Mouse (Mus musculus) heart, postnatal 0 days (tissue): ENCODE measurements around the gene Snrnp48.

ENCODE experiments used
- CTCF ChIP-seq: IDR thresholded peaks from 2 replicates; pipeline ENCODE4 v1.5.1; 2016; ENCODE audit warnings: antibody characterized with exemption, control low read depth, low read depth
- EP300 ChIP-seq: IDR thresholded peaks from 2 replicates; pipeline ENCODE4 v1.6.1; 2016; ENCODE audit warnings: antibody characterized with exemption, low read depth

DNA sequence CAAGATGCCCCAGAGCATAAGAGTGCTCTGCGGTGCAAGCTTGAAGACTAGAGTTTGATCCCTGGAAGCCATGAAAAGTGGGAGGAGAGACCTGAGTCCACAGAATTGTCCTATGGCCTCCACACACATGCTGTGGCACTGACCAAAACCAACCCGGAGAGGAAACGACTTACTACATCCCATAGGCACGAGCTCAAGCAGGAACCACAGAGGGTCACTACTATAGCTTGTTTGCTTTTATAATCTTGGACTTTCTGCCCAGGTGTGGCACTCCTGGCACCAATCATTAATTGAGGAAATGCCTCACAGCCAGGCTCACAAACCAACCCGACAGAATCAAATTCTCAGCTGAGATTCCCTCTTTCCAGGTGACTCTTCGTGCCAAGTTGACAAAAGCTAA is 3.3 kb upstream of the Snrnp48 start:
- no peak for TF ChIP-seq CTCF
- no peak for TF ChIP-seq EP300
